Mouse (Mus musculus): ENCODE results near the gene Atcay.

The Atcay gene

GRCm38 (mm10) chr10:81200605-81201287 lies 29.9 kb downstream of the Atcay start:
- Histone ChIP-seq H3K4me1 (replicated peaks; ENCODE audit: low read depth, low read length) (peaks cover 13% of the 10 kb centered on the region), H3K9me3 (ENCODE audit: low read length) (no peaks in the 10 kb centered on the region), H3K36me3 (ENCODE audit: insufficient read depth, low read length) (no peaks in the 10 kb centered on the region), H3K4me3 (replicated peaks; ENCODE audit: low read length) (no peak overlapping the region), H3K27me3 (ENCODE audit: insufficient read depth, low read length) (peaks cover 31% of the 10 kb centered on the region)
- TF ChIP-seq POU5F1 (IDR thresholded peaks at IDR 0.05; ENCODE audit: borderline replicate concordance, low read length) (no peak), CTCF (conservative IDR thresholded peaks at IDR 0.05; ENCODE audit: low read length) (no peak), NANOG (IDR thresholded peaks at IDR 0.05; ENCODE audit: borderline replicate concordance, low read length) (no peak)

GRCm38 (mm10) chr10:81200141-81200540 lies 30.5 kb downstream of the Atcay start:
- H3K27me3 ChIP-seq (ENCODE audit: insufficient read depth, low read length): peaks cover 37% of the 10 kb centered on the region
- TF ChIP-seq CTCF (conservative IDR thresholded peaks at IDR 0.05; ENCODE audit: low read length): no peak
- TF ChIP-seq POU5F1 (IDR thresholded peaks at IDR 0.05; ENCODE audit: borderline replicate concordance, low read length): no peak
- no peak for TF ChIP-seq NANOG (IDR thresholded peaks at IDR 0.05; ENCODE audit: borderline replicate concordance, low read length)

GRCm38 (mm10) chr10:81198990-81199389 lies 31.6 kb downstream of the Atcay start:
- H3K4me3 ChIP-seq (replicated peaks; ENCODE audit: low read length): no peak overlapping the region
- peaks cover 26% of the 10 kb centered on the region for H3K4me1 ChIP-seq (replicated peaks; ENCODE audit: low read depth, low read length)
- H3K36me3 ChIP-seq (ENCODE audit: insufficient read depth, low read length): no peaks in the 10 kb centered on the region
- H3K9me3 ChIP-seq (ENCODE audit: low read length): no peaks in the 10 kb centered on the region
- peaks cover 45% of the 10 kb centered on the region for H3K27me3 ChIP-seq (ENCODE audit: insufficient read depth, low read length)
- TF ChIP-seq CTCF (conservative IDR thresholded peaks at IDR 0.05; ENCODE audit: low read length) (no peak), POU5F1 (IDR thresholded peaks at IDR 0.05; ENCODE audit: borderline replicate concordance, low read length) (no peak), NANOG (IDR thresholded peaks at IDR 0.05; ENCODE audit: borderline replicate concordance, low read length) (no peak)

More at GRCm38 (mm10) chr10:81200141-81200540, 30.5 kb downstream of the Atcay start:
- Histone ChIP-seq H3K4me1 (replicated peaks; ENCODE audit: low read depth, low read length) (peaks cover 16% of the 10 kb centered on the region), H3K36me3 (ENCODE audit: insufficient read depth, low read length) (no peaks in the 10 kb centered on the region), H3K4me3 (replicated peaks; ENCODE audit: low read length) (no peak overlapping the region), H3K9me3 (ENCODE audit: low read length) (no peaks in the 10 kb centered on the region)

DNA sequence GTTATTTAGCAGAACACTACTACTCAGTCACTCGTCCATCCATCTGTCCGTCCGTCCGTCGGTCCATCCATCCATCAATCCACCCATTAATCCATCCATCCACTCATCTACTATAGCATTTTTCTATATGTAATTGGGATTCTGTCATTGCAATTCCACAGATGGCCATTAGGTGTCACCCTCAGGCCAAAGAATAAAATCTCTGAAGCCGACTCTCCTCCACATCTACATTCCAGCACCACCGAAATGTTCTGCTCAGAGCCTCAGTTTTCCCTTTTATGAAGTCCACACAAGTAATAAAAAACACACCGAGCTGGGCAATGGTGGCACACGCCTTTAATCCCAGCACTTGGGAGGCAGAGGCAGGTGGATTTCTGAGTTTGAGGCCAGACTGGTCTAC lies 32.4 kb downstream of the Atcay start:
- H3K27me3 ChIP-seq (ENCODE audit: insufficient read depth, low read length): peaks cover 45% of the 10 kb centered on the region
- no peak overlapping the region for H3K4me3 ChIP-seq (replicated peaks; ENCODE audit: low read length)
- peak; percentile 77 for TF ChIP-seq CTCF (conservative IDR thresholded peaks at IDR 0.05; ENCODE audit: low read length)
- TF ChIP-seq NANOG (IDR thresholded peaks at IDR 0.05; ENCODE audit: borderline replicate concordance, low read length): no peak
- no peak for TF ChIP-seq POU5F1 (IDR thresholded peaks at IDR 0.05; ENCODE audit: borderline replicate concordance, low read length)
- H3K4me1 ChIP-seq (replicated peaks; ENCODE audit: low read depth, low read length): peaks cover 33% of the 10 kb centered on the region
- no peaks in the 10 kb centered on the region for H3K36me3 ChIP-seq (ENCODE audit: insufficient read depth, low read length)
- no peaks in the 10 kb centered on the region for H3K9me3 ChIP-seq (ENCODE audit: low read length)

- Histone ChIP-seq H3K27me3 (ENCODE audit: insufficient read depth, low read length) (peaks cover 45% of the 10 kb centered on the region), H3K9me3 (ENCODE audit: low read length) (no peaks in the 10 kb centered on the region), H3K4me1 (replicated peaks; ENCODE audit: low read depth, low read length) (peaks cover 37% of the 10 kb centered on the region), H3K4me3 (replicated peaks; ENCODE audit: low read length) (no peak overlapping the region), H3K36me3 (ENCODE audit: insufficient read depth, low read length) (no peaks in the 10 kb centered on the region)
- TF ChIP-seq CTCF (conservative IDR thresholded peaks at IDR 0.05; ENCODE audit: low read length) (no peak), POU5F1 (IDR thresholded peaks at IDR 0.05; ENCODE audit: borderline replicate concordance, low read length) (no peak), NANOG (IDR thresholded peaks at IDR 0.05; ENCODE audit: borderline replicate concordance, low read length) (no peak)
Observed at GRCm38 (mm10) chr10:81197305-81197704, 33.3 kb downstream of the Atcay start.

- Histone ChIP-seq H3K4me1 (replicated peaks; ENCODE audit: low read depth, low read length) (peaks cover 43% of the 10 kb centered on the region), H3K9me3 (ENCODE audit: low read length) (no peaks in the 10 kb centered on the region), H3K36me3 (ENCODE audit: insufficient read depth, low read length) (no peaks in the 10 kb centered on the region), H3K27me3 (ENCODE audit: insufficient read depth, low read length) (peaks cover 45% of the 10 kb centered on the region), H3K4me3 (replicated peaks; ENCODE audit: low read length) (no peak overlapping the region)
- TF ChIP-seq POU5F1 (IDR thresholded peaks at IDR 0.05; ENCODE audit: borderline replicate concordance, low read length) (no peak), CTCF (conservative IDR thresholded peaks at IDR 0.05; ENCODE audit: low read length) (no peak)
Observed at GRCm38 (mm10) chr10:81196470-81197065, 34.1 kb downstream of the Atcay start.

DNA sequence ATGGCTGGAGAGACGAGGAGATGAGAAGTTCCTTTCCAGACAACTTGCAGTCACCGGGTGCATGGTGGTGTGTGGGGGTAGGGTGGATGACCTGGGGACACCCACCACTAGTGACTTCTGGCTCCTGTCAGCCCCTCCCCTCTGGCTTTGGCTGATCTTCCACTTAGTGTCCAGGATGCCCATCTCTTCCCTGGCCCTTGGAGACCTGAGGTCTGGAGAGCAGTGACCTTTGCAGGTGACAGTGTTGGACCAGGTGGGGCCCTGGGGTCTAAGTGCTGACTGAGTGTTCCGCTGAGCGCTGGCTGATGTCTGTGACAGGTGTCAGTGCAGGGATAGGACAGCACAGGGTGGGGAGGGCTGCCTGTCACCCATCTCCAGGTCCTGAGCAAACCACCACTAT lies 35.3 kb downstream of the Atcay start:
- Histone ChIP-seq H3K27me3 (ENCODE audit: insufficient read depth, low read length) (peaks cover 45% of the 10 kb centered on the region), H3K9me3 (ENCODE audit: low read length) (no peaks in the 10 kb centered on the region), H3K36me3 (ENCODE audit: insufficient read depth, low read length) (peaks cover 10% of the 10 kb centered on the region), H3K4me1 (replicated peaks; ENCODE audit: low read depth, low read length) (peaks cover 46% of the 10 kb centered on the region), H3K4me3 (replicated peaks; ENCODE audit: low read length) (no peak overlapping the region)
- TF ChIP-seq NANOG (IDR thresholded peaks at IDR 0.05; ENCODE audit: borderline replicate concordance, low read length) (no peak), CTCF (conservative IDR thresholded peaks at IDR 0.05; ENCODE audit: low read length) (no peak), POU5F1 (IDR thresholded peaks at IDR 0.05; ENCODE audit: borderline replicate concordance, low read length) (no peak)

DNA sequence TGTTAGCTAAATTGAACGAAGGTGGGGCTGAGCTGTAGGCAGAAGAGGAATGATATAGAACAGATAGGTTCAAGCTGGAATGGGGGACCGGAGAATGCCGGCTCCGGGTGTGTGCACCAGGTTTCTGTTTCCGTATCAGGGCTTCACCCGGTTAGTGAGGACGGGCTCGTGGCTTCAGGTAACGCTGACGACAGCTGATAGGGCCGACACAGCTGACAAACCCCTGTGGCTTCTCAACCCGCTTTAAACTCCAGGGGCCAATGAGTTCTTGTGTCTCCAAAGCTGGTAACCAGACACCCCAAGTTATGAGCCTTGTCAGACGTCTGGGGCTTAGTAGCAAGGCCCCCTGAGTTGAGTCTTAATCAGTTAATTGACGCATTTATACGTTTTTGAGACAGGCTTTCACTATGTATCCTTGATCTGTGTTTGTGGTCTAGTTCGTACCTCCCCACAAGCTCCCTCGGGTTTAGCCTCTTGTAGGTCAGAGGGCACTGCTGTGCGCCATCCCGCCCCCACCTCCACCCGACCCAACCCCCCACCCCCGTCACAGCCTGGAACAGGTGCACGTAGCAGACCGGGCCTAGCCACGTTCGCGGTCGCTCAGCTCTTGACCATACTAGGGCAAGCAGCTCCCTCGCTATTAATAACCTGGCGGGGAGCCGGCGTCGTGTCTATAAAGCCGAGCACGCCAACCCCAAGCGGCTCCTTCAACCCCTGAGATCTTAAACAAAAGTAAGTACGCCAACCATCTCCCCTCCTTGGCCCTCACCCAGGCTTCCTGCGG lies 36.5 kb downstream of the Atcay start:
- H3K36me3 ChIP-seq (ENCODE audit: insufficient read depth, low read length): peaks cover 16% of the 10 kb centered on the region
- peaks cover 36% of the 10 kb centered on the region for H3K27me3 ChIP-seq (ENCODE audit: insufficient read depth, low read length)
- peaks cover 52% of the 10 kb centered on the region for H3K4me1 ChIP-seq (replicated peaks; ENCODE audit: low read depth, low read length)
- H3K4me3 ChIP-seq (replicated peaks; ENCODE audit: low read length): peak overlapping the region; percentile 41; the same call in 1 of the 2 replicates
- TF ChIP-seq POU5F1 (IDR thresholded peaks at IDR 0.05; ENCODE audit: borderline replicate concordance, low read length) (no peak), NANOG (IDR thresholded peaks at IDR 0.05; ENCODE audit: borderline replicate concordance, low read length) (no peak), CTCF (conservative IDR thresholded peaks at IDR 0.05; ENCODE audit: low read length) (no peak)
- no peaks in the 10 kb centered on the region for H3K9me3 ChIP-seq (ENCODE audit: low read length)

Data from E14TG2a.4 (cell line).